Mouse (Mus musculus) heart, adult 2 months (tissue): ENCODE measurements around the gene Fam129a. TPM values are rescaled to one million over a fixed set of nuclear protein-coding genes. Genes with fewer than 3 reads are reported as not detected.

Source experiments
- DNase-seq, 2 experiments: peaks; one replicate each; pipeline ENCODE4 v3.0.0; 2021
- H3K27ac ChIP-seq: fragments of 200-600 bp; 2 replicates; pipeline ENCODE4 v1.8.1; 2022
- H3K27me3 ChIP-seq: fragments of 200-500 bp; 2 replicates; pipeline ENCODE4 v1.6.1; 2012; ENCODE audit warnings: mild to moderate bottlenecking, low read length, inconsistent platforms, mixed read lengths; ENCODE audit not compliant: control insufficient read depth, insufficient read depth
- H3K36me3 ChIP-seq: fragments of 200-500 bp; 2 replicates; pipeline ENCODE4 v1.6.1; 2012; ENCODE audit warnings: low read length, inconsistent platforms; ENCODE audit not compliant: control insufficient read depth, insufficient read depth
- H3K4me1 ChIP-seq: fragments of 200-500 bp; 2 replicates; pipeline ENCODE4 v1.6.1; 2011; ENCODE audit warnings: low read length; ENCODE audit not compliant: control insufficient read depth, insufficient read depth
- H3K4me3 ChIP-seq: fragments of 200-600 bp; 2 replicates; pipeline ENCODE4 v1.8.1; 2022
- H3K79me2 ChIP-seq: fragments of 200-500 bp; replicated peaks from 2 replicates; pipeline ENCODE4 v1.6.1; 2012; ENCODE audit warnings: mild to moderate bottlenecking, inconsistent platforms, low read length, moderate library complexity, mixed read lengths; ENCODE audit not compliant: control insufficient read depth, insufficient read depth
- H3K9ac ChIP-seq: fragments of 200-500 bp; 2 replicates; pipeline ENCODE4 v1.6.1; 2012; ENCODE audit warnings: low read depth, mild to moderate bottlenecking, control low read depth, inconsistent platforms, low read length, mixed read lengths
- CTCF ChIP-seq: fragments of 200-600 bp; IDR thresholded peaks from 2 replicates; pipeline ENCODE4 v1.8.1; 2022; ENCODE audit warnings: antibody characterized with exemption, mild to moderate bottlenecking, moderate library complexity
- EP300 ChIP-seq: fragments of 200-500 bp; IDR thresholded peaks from 2 replicates; pipeline ENCODE4 v1.6.1; 2011; ENCODE audit warnings: low read depth, low read length, control low read depth; ENCODE audit not compliant: insufficient read depth
- POLR2A ChIP-seq: fragments of 200-500 bp; IDR thresholded peaks from 2 replicates; pipeline ENCODE4 v1.6.1; 2011; ENCODE audit warnings: mild to moderate bottlenecking, low read depth, low read length, control low read depth; ENCODE audit not compliant: insufficient read depth
- WGBS: fragments of 180-500 bp; shearing (Covaris S2); methylation state at CpG from one replicate; pipeline ENCODE4 v1.1.7; 2018; 5-methylcytosine and 5-hydroxymethylcytosine counted together
- intact Hi-C: fragments of 180-260 bp; cut with DNase I; formaldehyde crosslinking; loops from one replicate; pipeline ENCODE4 v1.15.1; 2025
- polyA plus RNA-seq: library from polyadenylated mRNA; depleted of rRNA; stranded (reverse); fragments of >200 nt; gene quantifications from 2 replicates; pipeline ENCODE4 v1.2.3, GENCODE M21; 2012
- total RNA-seq, 2 experiments: library from RNA; stranded (reverse); gene quantifications; 2 replicates each; pipeline ENCODE4 v1.2.3; 2021

The Fam129a gene
- total and polyA plus RNA-seq, 3 experiments = 6.2 to 14.9 (median 13.3) TPM

- Histone ChIP-seq H3K27me3 (no peaks in the 10 kb centered on the region), H3K4me1 (peaks cover 1% of the 10 kb centered on the region; the same call in 1 of the 2 replicates), H3K9ac (no peak overlapping the region), H3K36me3 (peaks cover 8% of the 10 kb centered on the region; the same call in 1 of the 2 replicates), H3K79me2 (0 out of 2 replicates have a peak, but pooled peaks cover 2% of the 10 kb centered on the region), H3K4me3 (peak overlapping the region; percentile 72), H3K27ac (no peak overlapping the region)
- DNase-seq = no peak
- no peak for TF ChIP-seq CTCF
- TF ChIP-seq EP300 = no peak
- TF ChIP-seq POLR2A = no peak
- intact Hi-C loops = no loop called here
- 11% methylated on average over 1 of the region's 1 CpGs for WGBS
These were observed 185.4 kb downstream of the Fam129a start for GRCm38 (mm10) chr1:151756425-151756728.

- H3K79me2 ChIP-seq = peaks cover 2% of the 10 kb centered on the region; the same call in 1 of the 2 replicates
- no peak overlapping the region for H3K27ac ChIP-seq
- WGBS = 77% methylated on average over 6 of the region's 6 CpGs
- no peaks in the 10 kb centered on the region for H3K27me3 ChIP-seq
- H3K36me3 ChIP-seq = peaks cover 11% of the 10 kb centered on the region
- peaks cover 1% of the 10 kb centered on the region; the same call in 1 of the 2 replicates for H3K4me1 ChIP-seq
- H3K9ac ChIP-seq = no peak overlapping the region
- no peak for TF ChIP-seq POLR2A
- no peak for TF ChIP-seq EP300
- no peak for TF ChIP-seq CTCF
- intact Hi-C loops = no loop called here
- H3K4me3 ChIP-seq = no peak overlapping the region
- DNase-seq = no peak
These were observed 187.3 kb downstream of the Fam129a start for GRCm38 (mm10) chr1:151758301-151758700.

GRCm38 (mm10) chr1:151758991-151759390 lies 188.0 kb downstream of the Fam129a start:
- Histone ChIP-seq H3K36me3 (peaks cover 14% of the 10 kb centered on the region), H3K4me3 (no peak overlapping the region), H3K27me3 (no peaks in the 10 kb centered on the region), H3K27ac (no peak overlapping the region), H3K9ac (no peak overlapping the region), H3K4me1 (peaks cover 1% of the 10 kb centered on the region; the same call in 1 of the 2 replicates), H3K79me2 (peaks cover 2% of the 10 kb centered on the region; the same call in 1 of the 2 replicates)
- intact Hi-C loops = no loop called here
- 61% methylated on average over 2 of the region's 2 CpGs for WGBS
- no peak for DNase-seq
- no peak for TF ChIP-seq EP300

- peaks cover 3% of the 10 kb centered on the region for H3K79me2 ChIP-seq
- WGBS = 68% methylated on average over 3 of the region's 3 CpGs
- no peak overlapping the region for H3K4me3 ChIP-seq
- H3K27me3 ChIP-seq = no peaks in the 10 kb centered on the region
- H3K27ac ChIP-seq = no peak overlapping the region
- intact Hi-C loops = no loop called here
- H3K36me3 ChIP-seq = peaks cover 10% of the 10 kb centered on the region
- no peak overlapping the region for H3K9ac ChIP-seq
- H3K4me1 ChIP-seq = no peaks in the 10 kb centered on the region; the same call in 1 of the 2 replicates
- TF ChIP-seq EP300 = no peak
- TF ChIP-seq CTCF = no peak
- no peak for TF ChIP-seq POLR2A
- no peak for DNase-seq
These were observed 193.2 kb downstream of the Fam129a start for GRCm38 (mm10) chr1:151764236-151764635.

- TF ChIP-seq EP300 (no peak), POLR2A (no peak), CTCF (no peak)
- no peak overlapping the region for H3K9ac ChIP-seq
- peaks cover 8% of the 10 kb centered on the region for H3K36me3 ChIP-seq
- H3K27me3 ChIP-seq = no peaks in the 10 kb centered on the region
- no peak overlapping the region for H3K4me3 ChIP-seq
- no peak for DNase-seq
- WGBS = 75% methylated on average over 2 of the region's 2 CpGs
- H3K27ac ChIP-seq = no peak overlapping the region
- peaks cover 3% of the 10 kb centered on the region for H3K79me2 ChIP-seq
- intact Hi-C loops = no loop called here
- H3K4me1 ChIP-seq = no peaks in the 10 kb centered on the region; the same call in 1 of the 2 replicates
These were observed 195.2 kb downstream of the Fam129a start for GRCm38 (mm10) chr1:151766166-151766565.

- intact Hi-C loops = no loop called here
- 88% methylated on average over 3 of the region's 3 CpGs for WGBS
- no peaks in the 10 kb centered on the region for H3K27me3 ChIP-seq
- H3K79me2 ChIP-seq = peaks cover 3% of the 10 kb centered on the region
- no peak overlapping the region for H3K9ac ChIP-seq
- H3K27ac ChIP-seq = no peak overlapping the region
- DNase-seq = no peak
- H3K4me1 ChIP-seq = no peaks in the 10 kb centered on the region; the same call in 1 of the 2 replicates
- H3K4me3 ChIP-seq = no peak overlapping the region
- TF ChIP-seq EP300 = no peak
- TF ChIP-seq CTCF = peak; percentile 46
- H3K36me3 ChIP-seq = peaks cover 8% of the 10 kb centered on the region
These were observed 196.1 kb downstream of the Fam129a start for GRCm38 (mm10) chr1:151766976-151767654.
